Mouse (Mus musculus) ES-Bruce4 (cell line): ENCODE results near the gene Gas7. TPM values are rescaled to one million over a fixed set of nuclear protein-coding genes. Genes with fewer than 3 reads are reported as not detected.

Experiments
- H3K27ac ChIP-seq: 2 replicates; pipeline ENCODE4 v1.5.1; 2012; ENCODE audit warnings: low read length, inconsistent platforms; ENCODE audit not compliant: insufficient read depth
- H3K27me3 ChIP-seq: 2 replicates; pipeline ENCODE4 v1.6.1; 2012; ENCODE audit warnings: mild to moderate bottlenecking, low read length, inconsistent platforms; ENCODE audit not compliant: control insufficient read depth, poor library complexity, insufficient read depth, severe bottlenecking
- H3K36me3 ChIP-seq: 2 replicates; pipeline ENCODE4 v1.6.1; 2012; ENCODE audit warnings: inconsistent platforms, mild to moderate bottlenecking, low read length, moderate library complexity; ENCODE audit not compliant: control insufficient read depth, poor library complexity, insufficient read depth, severe bottlenecking
- H3K4me1 ChIP-seq: one replicate; pipeline ENCODE4 v1.8.1; 2011; ENCODE audit warnings: low read length; ENCODE audit not compliant: control insufficient read depth, insufficient read depth
- H3K4me3 ChIP-seq: 2 replicates; pipeline ENCODE4 v1.5.1; 2011; ENCODE audit warnings: low read depth, mild to moderate bottlenecking, low read length
- H3K9ac ChIP-seq: 2 replicates; pipeline ENCODE4 v1.6.1; 2012; ENCODE audit warnings: low read depth, mild to moderate bottlenecking, inconsistent platforms; ENCODE audit not compliant: poor library complexity, severe bottlenecking
- H3K9me3 ChIP-seq: replicated peaks from 2 replicates; pipeline ENCODE4 v1.6.1; 2012; ENCODE audit warnings: mild to moderate bottlenecking, low read length, inconsistent platforms; ENCODE audit not compliant: control insufficient read depth, poor library complexity, insufficient read depth, severe bottlenecking
- CTCF ChIP-seq: IDR thresholded peaks from one replicate; pipeline ENCODE4 v1.8.1; 2011; ENCODE audit warnings: low read depth, low read length
- EP300 ChIP-seq: IDR thresholded peaks from 2 replicates; pipeline ENCODE4 v1.6.1; 2011; ENCODE audit warnings: low read depth, low read length; ENCODE audit not compliant: insufficient read depth
- POLR2A ChIP-seq: IDR thresholded peaks from one replicate; pipeline ENCODE4 v1.8.1; 2011; ENCODE audit warnings: low read length; ENCODE audit not compliant: insufficient read depth
- polyA plus RNA-seq: library from polyadenylated mRNA; stranded (reverse); fragments of >200 nt; gene quantifications from 2 replicates; pipeline ENCODE4 v1.2.4, GENCODE M21; 2011; ENCODE audit warnings: low read depth; ENCODE audit not compliant: missing spikeins, insufficient read depth, insufficient read length

Gene Gas7
- polyA plus RNA-seq, 1 experiment, result 2.3 TPM

DNA sequence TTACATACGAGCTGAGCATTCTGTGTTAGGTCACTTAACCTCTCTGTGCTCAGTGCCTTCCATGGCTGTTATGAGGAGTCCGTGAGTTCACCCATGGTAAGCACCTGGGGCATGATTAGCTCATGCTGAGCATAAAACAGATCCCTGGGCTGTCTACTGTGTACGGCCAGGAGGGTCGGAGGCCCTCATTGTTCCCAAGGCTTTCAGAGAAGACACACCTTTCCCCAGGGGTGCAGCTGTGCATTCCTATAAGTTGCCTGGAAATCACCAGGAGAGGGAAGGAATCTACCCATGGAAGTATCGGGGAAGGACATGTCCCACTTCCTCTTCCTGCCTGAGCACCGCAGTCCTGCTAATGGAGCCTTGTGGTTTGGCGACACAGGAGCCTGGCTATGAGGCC, 201.1 kb downstream of the Gas7 start:
- H3K4me1 ChIP-seq, result peaks cover 16% of the 10 kb centered on the region
- no peak overlapping the region for H3K9ac ChIP-seq
- no peaks in the 10 kb centered on the region for H3K36me3 ChIP-seq
- H3K4me3 ChIP-seq, result no peak overlapping the region
- TF ChIP-seq EP300 (no peak; the same call in 1 of the 2 replicates), CTCF (no peak), POLR2A (no peak)
- H3K9me3 ChIP-seq, result no peaks in the 10 kb centered on the region
- no peak overlapping the region for H3K27ac ChIP-seq
- no peaks in the 10 kb centered on the region for H3K27me3 ChIP-seq

DNA sequence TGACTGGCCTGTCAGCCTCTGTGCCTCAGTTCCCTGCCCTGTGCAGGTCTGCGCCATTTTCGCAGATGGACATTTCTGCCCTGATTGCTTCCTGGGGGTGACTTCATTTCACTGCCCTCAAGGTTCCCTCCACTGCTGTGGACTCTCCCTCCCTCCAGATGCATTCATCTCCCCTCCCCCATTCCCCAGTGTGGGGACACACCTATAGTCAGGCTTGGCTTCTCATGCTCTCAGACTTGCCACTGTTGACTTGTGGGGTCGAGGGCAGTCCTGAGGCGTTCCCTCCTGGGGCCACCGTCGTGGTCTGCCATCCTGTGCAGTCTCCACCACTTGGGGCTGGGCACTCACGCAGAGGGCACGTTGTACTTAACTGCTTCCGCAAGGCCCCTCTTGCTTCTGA, 201.6 kb downstream of the Gas7 start:
- Histone ChIP-seq H3K4me3 (no peak overlapping the region), H3K27ac (no peak overlapping the region), H3K9me3 (no peaks in the 10 kb centered on the region), H3K4me1 (peaks cover 16% of the 10 kb centered on the region), H3K9ac (no peak overlapping the region), H3K27me3 (no peaks in the 10 kb centered on the region), H3K36me3 (no peaks in the 10 kb centered on the region)
- TF ChIP-seq POLR2A, result no peak
- TF ChIP-seq CTCF, result no peak
- no peak for TF ChIP-seq EP300

DNA sequence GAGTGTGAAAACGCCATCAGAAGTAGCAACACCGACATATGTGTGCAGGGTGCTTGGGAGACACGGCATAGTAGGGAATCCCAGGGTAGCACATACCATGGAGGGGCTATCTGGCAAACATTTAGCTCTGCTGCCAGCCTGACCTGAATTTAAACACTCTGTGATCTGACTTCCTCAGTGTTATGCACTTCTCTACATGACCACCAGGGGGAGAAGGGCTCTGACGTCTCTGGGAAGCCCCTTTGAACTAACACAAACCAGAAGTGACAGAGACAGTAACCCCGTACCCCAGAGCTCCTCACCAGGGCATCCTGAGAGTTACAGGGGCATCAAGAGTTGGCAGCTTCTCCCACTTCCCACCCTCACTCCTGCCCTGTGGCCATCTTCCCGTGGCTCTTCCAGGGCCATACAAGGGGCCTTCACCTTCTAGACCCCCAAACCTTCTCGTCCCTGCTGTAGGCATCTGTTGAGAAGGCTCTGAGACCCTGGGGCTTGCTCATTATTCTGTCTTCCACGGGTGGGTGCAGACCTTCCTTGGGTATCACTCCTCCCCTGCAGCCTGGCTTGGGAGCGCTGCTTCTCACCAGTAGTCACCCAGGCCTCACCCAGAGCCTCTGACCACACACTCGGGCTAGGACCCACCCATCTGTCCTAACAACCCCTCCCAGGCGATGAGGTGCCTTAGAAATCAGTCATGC, 202.6 kb downstream of the Gas7 start:
- Histone ChIP-seq H3K4me3 (no peak overlapping the region), H3K9ac (no peak overlapping the region), H3K36me3 (no peaks in the 10 kb centered on the region), H3K4me1 (peaks cover 16% of the 10 kb centered on the region), H3K27ac (no peak overlapping the region), H3K27me3 (no peaks in the 10 kb centered on the region), H3K9me3 (no peaks in the 10 kb centered on the region)
- TF ChIP-seq POLR2A, result no peak
- TF ChIP-seq CTCF, result peak; percentile 38
- TF ChIP-seq EP300, result no peak

GRCm38 (mm10) chr11:67661465-67661864, 206.2 kb downstream of the Gas7 start:
- H3K9me3 ChIP-seq, result no peaks in the 10 kb centered on the region
- H3K27ac ChIP-seq, result no peak overlapping the region
- H3K27me3 ChIP-seq, result no peaks in the 10 kb centered on the region
- peaks cover 9% of the 10 kb centered on the region for H3K4me1 ChIP-seq
- H3K4me3 ChIP-seq, result no peak overlapping the region
- TF ChIP-seq EP300 (no peak), CTCF (no peak), POLR2A (no peak)
- no peak overlapping the region for H3K9ac ChIP-seq
- H3K36me3 ChIP-seq, result no peaks in the 10 kb centered on the region

DNA sequence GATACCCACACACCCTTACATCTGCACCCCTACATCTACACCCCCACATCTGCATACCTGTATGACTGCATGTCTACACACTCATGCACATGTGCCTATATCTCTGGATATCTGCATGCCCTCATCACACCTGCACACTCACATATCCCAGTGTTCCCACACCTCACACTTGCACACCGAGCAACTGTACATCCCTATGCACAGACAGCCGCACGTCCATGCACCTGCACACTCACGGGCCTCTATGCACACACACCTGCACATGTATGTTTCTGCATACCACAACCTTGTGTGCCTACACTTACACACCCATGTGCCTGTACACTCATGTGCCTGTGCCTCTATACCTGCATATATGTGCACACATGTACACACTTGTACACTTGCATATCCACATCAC, 208.2 kb downstream of the Gas7 start:
- Histone ChIP-seq H3K27ac (no peak overlapping the region), H3K27me3 (no peaks in the 10 kb centered on the region), H3K36me3 (no peaks in the 10 kb centered on the region), H3K9ac (no peak overlapping the region), H3K4me3 (no peak overlapping the region), H3K4me1 (peaks cover 1% of the 10 kb centered on the region), H3K9me3 (no peaks in the 10 kb centered on the region)
- no peak for TF ChIP-seq EP300
- TF ChIP-seq CTCF, result no peak
- no peak for TF ChIP-seq POLR2A

DNA sequence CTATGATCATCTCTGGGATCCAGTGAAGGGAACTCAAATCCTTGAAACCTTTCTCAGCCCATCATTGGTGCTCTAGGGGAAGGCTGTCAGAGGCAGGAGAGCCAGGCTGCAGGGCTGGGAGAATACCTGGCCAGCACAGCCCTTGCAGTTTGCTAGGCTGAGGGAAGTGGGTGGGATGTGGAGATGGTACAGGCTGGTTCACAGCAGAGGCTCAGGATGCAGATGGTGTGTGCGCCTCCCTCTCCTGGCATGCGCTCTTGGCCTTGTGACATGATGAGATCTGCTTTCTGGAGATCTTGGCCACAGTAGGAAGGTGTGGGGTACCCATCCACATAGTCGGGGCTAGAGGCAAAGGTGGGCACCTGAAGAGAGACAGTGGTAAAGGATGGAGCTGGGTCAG, 209.0 kb downstream of the Gas7 start:
- Histone ChIP-seq H3K27ac (no peak overlapping the region), H3K4me3 (no peak overlapping the region), H3K4me1 (no peaks in the 10 kb centered on the region), H3K9me3 (no peaks in the 10 kb centered on the region), H3K36me3 (no peaks in the 10 kb centered on the region), H3K9ac (no peak overlapping the region), H3K27me3 (no peaks in the 10 kb centered on the region)
- TF ChIP-seq EP300 (no peak), POLR2A (no peak), CTCF (no peak)
